Mouse (Mus musculus): ENCODE measurements at regions not wholly inside any gene's neighbourhood (a gene's known extent, or its start where the extent isn't known, plus 50 kb on each side); places are given as distances from the start of the nearest gene placed in this dataset.
"Not testable (repeated sequence)": the region's sequence is repeated elsewhere in the genome, so short reads cannot be mapped to it uniquely, and the experiment has no call there.

GRCm38 (mm10) chr3:31491736-31492135, 181.6 kb upstream of the Slc7a14 start:
- not testable (repeated sequence) for TF ChIP-seq CTCF, POLR2A (IDR thresholded peaks at IDR 0.05; ENCODE audit: insufficient read depth, low read depth, low read length)
